Mouse (Mus musculus) cerebellum, postnatal 4 days (tissue): ENCODE data around the gene Cmip.
A peak's percentile ranks its signal among the peaks of the same experiment; 100 is the strongest.

Experiments
- DNase-seq, 2 experiments: peaks; one replicate each; pipeline ENCODE4 v3.0.0; 2022; ENCODE audit warnings: low spot score in 2 of 2, mixed read lengths in 1 of 2

Gene Cmip

GRCm38 (mm10) chr8:117257029-117257820 is at the start of gene Cmip:
Cmip (plus strand) TSS chr8:117257064.
- peak in 1 of 2 experiments; percentile 55 for DNase-seq

GRCm38 (mm10) chr8:117209150-117209549 is 47.7 kb upstream of the Cmip start:
- no peak for DNase-seq

- DNase-seq, result no peak
Measured at GRCm38 (mm10) chr8:117212100-117212499, 44.8 kb upstream of the Cmip start.

- no peak for DNase-seq
Measured at GRCm38 (mm10) chr8:117217724-117218123, 39.1 kb upstream of the Cmip start.

- no peak for DNase-seq
Measured at GRCm38 (mm10) chr8:117222396-117222795, 34.5 kb upstream of the Cmip start.

GRCm38 (mm10) chr8:117224630-117225029 is 32.2 kb upstream of the Cmip start:
- DNase-seq, result peak; percentile 79 to 88

- no peak for DNase-seq
Measured at GRCm38 (mm10) chr8:117226306-117226705, 30.6 kb upstream of the Cmip start.

GRCm38 (mm10) chr8:117227339-117227738 is 29.5 kb upstream of the Cmip start:
- DNase-seq, result no peak

- DNase-seq, result no peak
Measured at GRCm38 (mm10) chr8:117233199-117233598, 23.7 kb upstream of the Cmip start.

GRCm38 (mm10) chr8:117236531-117236930 is 20.3 kb upstream of the Cmip start:
- no peak for DNase-seq

GRCm38 (mm10) chr8:117240326-117240725 is 16.5 kb upstream of the Cmip start:
- DNase-seq, result no peak

- DNase-seq, result no peak
Measured at GRCm38 (mm10) chr8:117240841-117241494, 15.9 kb upstream of the Cmip start.

GRCm38 (mm10) chr8:117241848-117242247 is 15.0 kb upstream of the Cmip start:
- no peak for DNase-seq

- no peak for DNase-seq
Measured at GRCm38 (mm10) chr8:117242286-117242685, 14.6 kb upstream of the Cmip start.

- no peak for DNase-seq
Measured at GRCm38 (mm10) chr8:117244601-117245000, 12.3 kb upstream of the Cmip start.

- no peak for DNase-seq
Measured at GRCm38 (mm10) chr8:117248341-117248740, 8.5 kb upstream of the Cmip start.

- no peak for DNase-seq
Measured at GRCm38 (mm10) chr8:117251086-117251681, 5.7 kb upstream of the Cmip start.

- DNase-seq, result no peak
Measured at GRCm38 (mm10) chr8:117252650-117253049, 4.2 kb upstream of the Cmip start.

- no peak for DNase-seq
Measured at GRCm38 (mm10) chr8:117253390-117254269, 3.2 kb upstream of the Cmip start.

GRCm38 (mm10) chr8:117254496-117254895 is 2.4 kb upstream of the Cmip start:
- no peak for DNase-seq

GRCm38 (mm10) chr8:117256292-117256938 is 449 bp upstream of the Cmip start:
- DNase-seq, result peak; percentile 85 to 91
